Mouse (Mus musculus): ENCODE measurements around the gene Apbb1ip. TPM values are rescaled to one million over a fixed set of nuclear protein-coding genes. Genes with fewer than 3 reads are reported as not detected.

The Apbb1ip gene
- polyA plus RNA-seq, 1 experiment from 2014 or later = 5.5 TPM

GRCm38 (mm10) chr2:22764774-22765387, 9.0 kb upstream of the Apbb1ip start:
- ATAC-seq = no peak
- Histone ChIP-seq H3K4me3 (ENCODE audit: low read depth, low read length) (no peak overlapping the region), H3K9ac (replicated peaks; ENCODE audit: low read depth) (no peak overlapping the region), H3K36me3 (ENCODE audit: insufficient read depth, low read length) (no peaks in the 10 kb centered on the region), H3K27me3 (replicated peaks; ENCODE audit: insufficient read depth, low read length) (no peaks in the 10 kb centered on the region), H3K4me1 (ENCODE audit: insufficient read depth, low read depth, low read length) (no peaks in the 10 kb centered on the region), H3K4me2 (replicated peaks; ENCODE audit: low read depth, low read length) (no peak overlapping the region), H3K27ac (ENCODE audit: low read length) (no peak overlapping the region), H3K9me3 (ENCODE audit: low read length) (no peaks in the 10 kb centered on the region)
- no peak for DNase-seq (ENCODE audit: low spot score)
- WGBS = 66% methylated on average over 5 of the region's 5 CpGs
- TF ChIP-seq CTCF (IDR thresholded peaks at IDR 0.05) (no peak), EP300 (IDR thresholded peaks at IDR 0.05) (no peak)

- no peaks in the 10 kb centered on the region for H3K27me3 ChIP-seq (replicated peaks; ENCODE audit: insufficient read depth, low read length)
- no peak for ATAC-seq
- H3K4me3 ChIP-seq (ENCODE audit: low read depth, low read length) = no peak overlapping the region
- no peaks in the 10 kb centered on the region for H3K9me3 ChIP-seq (ENCODE audit: low read length)
- TF ChIP-seq EP300 (IDR thresholded peaks at IDR 0.05) = no peak
- no peak for TF ChIP-seq CTCF (IDR thresholded peaks at IDR 0.05)
- no peaks in the 10 kb centered on the region for H3K36me3 ChIP-seq (ENCODE audit: insufficient read depth, low read length)
- no peak overlapping the region for H3K9ac ChIP-seq (replicated peaks; ENCODE audit: low read depth)
- DNase-seq (ENCODE audit: low spot score) = peak; percentile 49
- no peak overlapping the region for H3K4me2 ChIP-seq (replicated peaks; ENCODE audit: low read depth, low read length)
- H3K4me1 ChIP-seq (ENCODE audit: insufficient read depth, low read depth, low read length) = no peaks in the 10 kb centered on the region
- H3K27ac ChIP-seq (ENCODE audit: low read length) = no peak overlapping the region
These were observed 2.6 kb upstream of the Apbb1ip start for GRCm38 (mm10) chr2:22771311-22771710.

GRCm38 (mm10) chr2:22774181-22774751, 372 bp downstream of the Apbb1ip start:
- ATAC-seq (peak; percentile 85), DNase-seq (ENCODE audit: low spot score) (peak; percentile 62)
- Histone ChIP-seq H3K27ac (ENCODE audit: low read length) (no peak overlapping the region; the same call in 1 of the 2 replicates), H3K4me1 (ENCODE audit: insufficient read depth, low read depth, low read length) (no peaks in the 10 kb centered on the region), H3K9me3 (ENCODE audit: low read length) (no peaks in the 10 kb centered on the region), H3K4me2 (replicated peaks; ENCODE audit: low read depth, low read length) (peak overlapping the region; percentile 46), H3K27me3 (replicated peaks; ENCODE audit: insufficient read depth, low read length) (no peaks in the 10 kb centered on the region), H3K9ac (replicated peaks; ENCODE audit: low read depth) (no peak overlapping the region), H3K4me3 (ENCODE audit: low read depth, low read length) (peak overlapping the region; percentile 22), H3K36me3 (ENCODE audit: insufficient read depth, low read length) (no peaks in the 10 kb centered on the region)
- TF ChIP-seq CTCF (IDR thresholded peaks at IDR 0.05) (no peak), EP300 (IDR thresholded peaks at IDR 0.05) (no peak)
- WGBS = 3% methylated on average over 27 of the region's 28 CpGs

DNA sequence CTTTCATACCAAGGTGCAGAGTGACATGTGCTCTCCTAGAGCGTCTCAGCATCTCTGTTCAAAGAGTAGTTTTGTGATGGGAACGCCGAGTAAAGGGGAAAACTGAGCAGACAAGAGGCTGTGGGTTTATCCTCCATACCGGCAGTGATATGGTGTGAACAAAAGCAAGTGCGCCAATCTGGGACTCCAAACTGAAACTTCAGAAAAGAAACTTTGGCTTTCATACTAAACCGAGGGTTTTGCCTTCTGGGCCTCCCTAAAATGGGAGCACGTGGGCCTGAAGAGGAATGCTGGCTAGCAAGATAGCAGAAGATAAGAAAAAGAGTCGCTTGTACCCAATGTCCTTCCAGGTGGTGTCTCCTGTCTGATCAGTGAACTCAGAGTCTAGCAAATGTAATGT, 1.3 kb downstream of the Apbb1ip start:
- Histone ChIP-seq H3K4me2 (replicated peaks; ENCODE audit: low read depth, low read length) (no peak overlapping the region), H3K4me3 (ENCODE audit: low read depth, low read length) (no peak overlapping the region), H3K9me3 (ENCODE audit: low read length) (no peaks in the 10 kb centered on the region), H3K36me3 (ENCODE audit: insufficient read depth, low read length) (no peaks in the 10 kb centered on the region), H3K27ac (ENCODE audit: low read length) (no peak overlapping the region), H3K27me3 (replicated peaks; ENCODE audit: insufficient read depth, low read length) (no peaks in the 10 kb centered on the region), H3K4me1 (ENCODE audit: insufficient read depth, low read depth, low read length) (no peaks in the 10 kb centered on the region), H3K9ac (replicated peaks; ENCODE audit: low read depth) (no peak overlapping the region)
- WGBS = 50% methylated on average over 8 of the region's 8 CpGs
- DNase-seq (ENCODE audit: low spot score) (no peak), ATAC-seq (no peak)
- TF ChIP-seq CTCF (IDR thresholded peaks at IDR 0.05) (no peak), EP300 (IDR thresholded peaks at IDR 0.05) (no peak)

- WGBS = 45% methylated on average over 3 of the region's 3 CpGs
- H3K4me3 ChIP-seq (ENCODE audit: low read depth, low read length) = no peak overlapping the region
- no peak overlapping the region for H3K27ac ChIP-seq (ENCODE audit: low read length)
- H3K36me3 ChIP-seq (ENCODE audit: insufficient read depth, low read length) = no peaks in the 10 kb centered on the region
- TF ChIP-seq EP300 (IDR thresholded peaks at IDR 0.05) = no peak
- TF ChIP-seq CTCF (IDR thresholded peaks at IDR 0.05) = no peak
- H3K9me3 ChIP-seq (ENCODE audit: low read length) = no peaks in the 10 kb centered on the region
- ATAC-seq (no peak), DNase-seq (ENCODE audit: low spot score) (peak; percentile 36)
- no peaks in the 10 kb centered on the region for H3K4me1 ChIP-seq (ENCODE audit: insufficient read depth, low read depth, low read length)
- H3K4me2 ChIP-seq (replicated peaks; ENCODE audit: low read depth, low read length) = no peak overlapping the region
- H3K9ac ChIP-seq (replicated peaks; ENCODE audit: low read depth) = no peak overlapping the region
- no peaks in the 10 kb centered on the region for H3K27me3 ChIP-seq (replicated peaks; ENCODE audit: insufficient read depth, low read length)
These were observed 1.8 kb downstream of the Apbb1ip start for GRCm38 (mm10) chr2:22775681-22776080.

DNA sequence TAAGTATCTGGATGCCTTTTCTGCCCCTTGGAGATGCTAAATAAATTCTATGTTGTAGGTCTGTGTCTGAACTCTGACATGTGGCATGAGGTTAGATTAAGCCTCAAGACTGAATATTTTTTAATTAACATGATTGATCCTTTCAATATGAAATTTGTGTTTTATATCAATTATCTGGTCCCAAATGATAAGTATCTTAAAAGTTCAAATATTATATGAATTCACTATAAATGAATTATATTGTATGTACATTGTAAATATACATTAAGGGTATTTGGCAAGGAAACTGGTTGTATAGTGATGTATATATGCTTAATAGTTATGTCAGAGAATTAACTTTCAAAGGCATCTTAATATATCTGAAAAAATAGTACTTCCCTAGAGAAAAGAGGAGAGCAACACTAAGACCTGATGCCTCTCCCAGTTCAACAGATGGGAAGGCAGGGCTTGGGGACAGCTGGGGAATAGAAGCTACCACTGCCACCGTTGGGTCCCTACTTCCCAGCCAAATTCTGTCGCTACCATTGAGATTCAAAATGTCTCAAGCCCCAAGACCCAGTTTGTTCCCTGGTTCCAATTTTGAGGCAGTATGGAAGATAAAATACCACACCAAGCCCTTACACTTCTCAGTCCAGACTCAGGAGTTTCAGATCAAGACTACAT, 2.8 kb downstream of the Apbb1ip start:
- Histone ChIP-seq H3K36me3 (ENCODE audit: insufficient read depth, low read length) (no peaks in the 10 kb centered on the region), H3K27me3 (replicated peaks; ENCODE audit: insufficient read depth, low read length) (no peaks in the 10 kb centered on the region), H3K27ac (ENCODE audit: low read length) (no peak overlapping the region), H3K4me1 (ENCODE audit: insufficient read depth, low read depth, low read length) (no peaks in the 10 kb centered on the region), H3K9me3 (ENCODE audit: low read length) (no peaks in the 10 kb centered on the region), H3K4me2 (replicated peaks; ENCODE audit: low read depth, low read length) (no peak overlapping the region), H3K4me3 (ENCODE audit: low read depth, low read length) (no peak overlapping the region), H3K9ac (replicated peaks; ENCODE audit: low read depth) (no peak overlapping the region)
- ATAC-seq (no peak), DNase-seq (ENCODE audit: low spot score) (no peak)
- WGBS = 54% methylated on average over 2 of the region's 2 CpGs
- TF ChIP-seq EP300 (IDR thresholded peaks at IDR 0.05) (no peak), CTCF (IDR thresholded peaks at IDR 0.05) (no peak)

Measured in lung, postnatal 0 days (tissue).